Mouse (Mus musculus) ovary, postnatal 36 days (tissue): ENCODE results near the gene Gm648.
"Not testable (repeated sequence)": the region's sequence is repeated elsewhere in the genome, so short reads cannot be mapped to it uniquely, and the experiment has no call there.

ENCODE experiments used
- DNase-seq: peaks from one replicate; pipeline ENCODE4 v3.0.0; 2022; ENCODE audit warnings: low spot score, mixed read lengths

The Gm648 gene

DNA sequence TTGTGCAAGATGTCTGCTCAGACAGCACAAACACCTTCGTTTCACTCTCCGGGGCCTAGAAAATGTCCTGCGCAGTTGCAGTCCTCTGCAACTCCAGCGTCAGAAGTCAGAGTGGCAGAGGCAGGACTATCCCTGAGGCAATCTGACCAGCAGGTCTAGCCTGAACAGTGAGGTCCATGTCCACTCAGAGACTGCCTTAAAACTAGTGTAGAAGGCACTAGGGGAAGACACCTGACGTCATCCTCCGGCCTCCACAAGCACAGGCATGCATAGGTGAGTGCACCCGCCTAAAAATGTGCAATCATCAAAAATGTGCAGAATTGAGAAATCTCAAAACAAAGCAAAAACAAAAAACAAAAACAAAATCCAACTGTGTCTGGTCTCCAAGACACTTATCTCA is at the start of gene Gm648:
TSS of gene Gm648 (minus strand) at position 101 of the 400 bp plus-strand sequence.
- DNase-seq, result no peak

DNA sequence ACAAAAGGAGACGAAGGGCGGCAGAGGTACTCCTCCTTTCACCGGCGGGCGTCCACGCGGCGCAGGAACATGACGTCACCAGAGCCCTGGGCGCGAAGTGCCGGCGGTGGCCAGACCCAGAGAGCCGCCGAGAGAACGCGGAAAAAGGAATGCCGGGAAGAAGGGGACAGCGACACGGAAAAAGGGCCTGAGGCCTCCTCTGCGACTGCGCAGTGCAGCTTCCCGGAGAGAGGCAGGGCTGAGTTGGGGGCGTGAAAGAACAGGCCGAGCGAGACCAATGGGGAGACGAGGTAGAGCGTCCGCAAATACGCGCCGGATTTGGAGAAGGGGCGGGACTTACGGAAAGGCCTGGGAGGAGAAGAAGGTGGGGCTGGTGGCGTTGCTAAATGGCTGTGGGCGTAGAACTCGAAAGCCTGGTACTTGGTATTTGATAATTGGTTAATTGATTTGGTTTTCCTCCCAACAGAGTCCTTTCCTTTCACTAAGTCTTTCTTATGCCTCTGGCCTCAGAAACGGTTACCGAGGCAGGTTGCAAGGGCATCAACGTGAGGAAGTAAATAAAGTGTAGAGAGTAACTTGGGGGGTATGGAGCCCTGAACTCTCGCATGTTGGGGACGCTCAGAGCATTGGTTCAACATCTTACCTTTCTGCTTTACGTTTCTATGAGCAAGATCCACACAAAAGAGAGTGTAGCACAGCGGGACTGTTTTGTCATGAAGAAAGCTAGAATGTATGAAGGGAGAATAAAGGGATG is 48.7 kb upstream of the Gm648 start, which contains the start of gene Mmgt1:
TSS of gene Mmgt1 (minus strand) at position 183 of the 754 bp plus-strand sequence.
- peak; percentile 89 for DNase-seq

DNA sequence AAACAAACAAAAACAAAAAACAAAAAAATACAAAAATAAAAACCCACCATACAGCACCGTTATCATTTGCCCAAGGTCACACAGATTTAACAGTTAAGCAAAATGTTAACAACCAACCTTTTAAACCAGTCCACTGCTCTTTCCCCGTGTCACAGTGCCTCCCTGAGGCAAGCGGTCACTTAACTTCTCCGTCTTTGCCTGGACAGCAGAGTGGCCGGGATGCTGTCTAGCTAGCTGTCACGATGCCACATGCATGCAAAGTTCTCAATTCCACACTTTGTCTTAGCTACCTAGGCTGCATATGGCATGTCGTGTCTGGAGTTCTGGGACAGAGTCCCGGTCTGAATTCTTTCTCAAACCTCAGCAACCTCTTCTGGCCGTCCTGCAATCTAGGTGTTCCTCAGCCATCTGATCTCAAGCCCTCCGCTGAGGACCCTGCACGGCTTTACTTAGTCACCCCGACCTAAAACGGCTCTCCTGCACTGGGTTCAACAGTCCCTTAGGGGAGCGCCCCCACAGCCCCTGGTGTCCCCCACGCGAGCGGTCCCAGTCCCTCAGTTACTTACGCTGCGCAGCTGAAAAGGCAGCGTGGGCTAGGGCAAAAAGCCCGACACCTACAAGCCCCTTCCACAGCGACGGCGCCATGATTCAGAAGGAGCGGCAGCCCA is 47.9 kb upstream of the Gm648 start:
- DNase-seq, result peak; percentile 11

DNA sequence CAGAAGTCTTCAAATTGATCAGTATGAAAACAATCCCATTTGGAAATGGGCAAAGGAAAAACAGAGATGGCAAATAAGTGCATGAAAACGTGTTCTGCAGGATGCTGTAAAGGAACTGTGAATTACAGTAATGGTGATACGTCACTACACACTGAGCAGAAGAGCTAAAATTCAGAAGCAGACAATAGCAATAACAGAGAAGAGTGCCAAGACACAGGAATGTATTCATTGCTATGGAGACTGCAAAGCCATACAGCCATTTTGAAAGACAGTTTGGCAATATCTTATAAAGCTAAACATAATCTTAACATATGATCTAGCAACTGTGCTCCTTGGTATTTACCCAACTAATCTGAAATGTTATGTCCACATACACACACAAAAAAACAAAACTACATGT is 28.8 kb upstream of the Gm648 start:
- DNase-seq, result no peak

DNA sequence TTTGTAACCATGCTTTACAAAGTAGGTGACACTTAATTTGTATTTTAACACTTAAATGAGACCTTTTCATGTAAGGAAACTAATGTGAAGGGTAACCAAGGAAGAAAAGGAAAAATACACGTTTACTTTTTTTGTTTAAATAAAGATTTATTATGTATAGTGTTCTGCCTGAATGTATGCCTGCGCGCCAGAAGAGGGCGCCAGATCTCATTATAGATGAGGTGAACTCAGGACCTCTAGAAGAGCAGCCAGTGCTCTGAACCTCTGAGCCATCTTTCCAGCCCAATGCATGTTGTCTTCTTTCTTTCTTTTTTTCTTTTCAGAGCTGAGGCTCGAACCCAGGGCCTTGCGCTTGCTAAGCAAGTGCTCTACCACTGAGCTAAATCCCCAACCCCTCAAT is 23.1 kb upstream of the Gm648 start:
- DNase-seq, result no peak

DNA sequence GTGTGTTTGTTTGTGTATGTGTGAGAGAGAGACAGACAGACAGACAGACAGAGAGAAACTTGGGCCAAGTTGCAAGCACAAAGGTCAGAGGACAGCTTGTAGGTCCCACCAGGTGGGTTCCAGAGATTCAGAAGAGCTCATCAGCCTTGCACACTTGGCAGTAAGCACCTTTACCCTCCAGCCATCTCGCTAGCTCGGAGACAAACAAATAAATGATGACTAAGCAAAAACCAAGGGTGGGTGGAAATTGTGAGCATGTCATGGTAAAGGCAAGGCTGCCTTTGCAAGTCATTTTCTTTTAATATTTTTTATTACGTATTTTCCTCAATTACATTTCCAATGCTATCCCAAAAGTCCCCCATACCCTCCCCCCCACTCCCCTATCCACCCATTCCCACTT is 4.2 kb upstream of the Gm648 start:
- DNase-seq, result no peak

DNA sequence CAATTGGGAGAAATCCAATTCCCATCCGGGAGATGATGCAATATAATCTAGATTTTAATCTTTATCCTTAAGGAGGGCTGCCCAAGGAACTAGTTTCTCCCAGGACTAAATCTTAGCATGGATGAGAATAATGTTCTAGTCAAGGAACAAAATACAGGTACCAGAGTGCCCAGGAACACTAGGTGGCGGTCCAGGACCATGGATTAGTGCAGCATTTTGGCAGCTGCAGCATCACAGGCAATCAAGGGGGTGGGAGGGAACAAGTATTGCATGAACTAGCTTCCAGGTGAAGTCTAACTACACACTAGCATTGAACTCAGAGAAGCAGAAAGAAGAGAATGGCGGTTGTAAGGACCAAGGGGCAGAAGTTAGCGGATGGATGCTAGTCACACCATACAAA is 12.2 kb downstream of the Gm648 start:
- peak; percentile 13 for DNase-seq

DNA sequence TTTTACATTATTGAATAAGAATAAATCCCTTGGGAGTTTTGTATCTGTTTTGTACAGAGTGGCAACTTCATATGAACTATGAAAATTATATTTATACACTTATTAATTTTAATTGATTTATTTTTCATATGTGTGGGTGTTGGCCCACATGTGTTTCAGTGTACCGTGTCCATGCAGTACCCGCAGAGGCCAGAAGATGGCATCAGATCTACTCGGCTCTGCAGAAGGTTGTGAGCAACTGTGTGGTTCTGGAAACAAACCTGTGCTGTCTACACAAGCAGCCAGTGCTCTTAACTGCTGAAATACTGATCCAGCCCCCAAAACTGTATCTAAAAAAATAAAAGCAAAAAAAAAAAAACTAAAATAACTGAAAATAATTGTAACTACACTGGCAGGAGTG is 18.1 kb downstream of the Gm648 start:
- peak; percentile 46 for DNase-seq

DNA sequence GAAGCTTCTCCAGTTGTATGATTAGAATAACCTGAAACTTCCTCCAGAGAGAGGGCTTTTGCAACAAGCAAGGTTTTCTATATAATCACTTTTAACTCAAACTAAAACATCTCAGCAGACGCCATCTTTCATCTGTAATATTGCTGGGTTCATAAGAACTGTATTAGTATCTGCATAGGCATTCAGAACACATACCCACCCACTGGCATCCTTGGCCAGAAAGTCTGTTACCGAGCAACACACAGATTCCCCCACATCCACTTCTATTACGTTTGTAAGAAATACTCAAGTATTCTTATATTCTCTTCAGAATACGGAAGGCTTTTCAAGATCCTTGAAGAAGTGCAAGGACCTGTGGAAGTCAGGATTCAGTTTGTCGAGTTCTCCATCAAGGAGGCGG is 25.0 kb downstream of the Gm648 start, which contains the start of gene Gm10477:
TSS of gene Gm10477 (plus strand) at position 301 of the 400 bp plus-strand sequence.
- DNase-seq, result not testable (repeated sequence)

DNA sequence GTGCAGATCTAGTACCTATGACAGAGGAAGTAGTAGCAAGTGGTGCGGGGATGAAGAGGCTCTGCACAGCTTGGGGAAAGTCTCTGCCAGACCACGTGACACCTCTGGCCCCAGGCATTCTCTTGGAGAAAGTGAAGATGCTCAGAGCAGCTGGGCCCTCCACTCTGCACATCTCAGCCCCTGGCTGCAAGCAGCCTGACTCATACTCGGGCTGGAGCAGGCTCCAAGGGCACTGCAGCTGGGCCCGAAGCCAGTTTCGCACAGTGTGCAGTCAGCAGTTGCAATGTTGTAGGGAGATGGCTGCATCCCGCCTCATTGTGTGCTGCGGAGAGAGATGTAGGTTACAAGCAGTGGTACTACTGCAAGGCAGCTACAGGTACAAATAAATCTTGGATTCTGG is 52.2 kb downstream of the Gm648 start:
- no peak for DNase-seq
